Mouse (Mus musculus): Measurements from ENCODE around the gene Tmc3. TPM values are rescaled to one million over a fixed set of nuclear protein-coding genes. Genes with fewer than 3 reads are reported as not detected.
A peak's percentile ranks its signal among the peaks of the same experiment; 100 is the strongest.

Gene Tmc3
- polyA plus RNA-seq, 1 experiment from 2014 or later: 0.13 TPM

- no peak overlapping the region for H3K4me2 ChIP-seq
- H3K9me3 ChIP-seq (ENCODE audit: low read depth, low read length): no peaks in the 10 kb centered on the region
- H3K9ac ChIP-seq: no peak overlapping the region
- ATAC-seq (ENCODE audit: insufficient read depth) (no peak), DNase-seq (no peak)
- WGBS: 65% methylated on average over 5 of the region's 5 CpGs
- H3K36me3 ChIP-seq (ENCODE audit: insufficient read depth): no peaks in the 10 kb centered on the region
- H3K4me3 ChIP-seq (ENCODE audit: low read depth, low read length): no peak overlapping the region
- no peaks in the 10 kb centered on the region for H3K27me3 ChIP-seq (ENCODE audit: insufficient read depth, low read length)
- no peak overlapping the region for H3K27ac ChIP-seq (ENCODE audit: low read depth)
- no peak for TF ChIP-seq CTCF (IDR thresholded peaks at IDR 0.05; ENCODE audit: low read depth)
- H3K4me1 ChIP-seq (ENCODE audit: insufficient read depth): no peaks in the 10 kb centered on the region
These were observed 83.4 kb downstream of the Tmc3 start for GRCm38 (mm10) chr7:83667936-83668645.

- Histone ChIP-seq H3K9me3 (ENCODE audit: low read depth, low read length) (no peaks in the 10 kb centered on the region), H3K4me2 (no peak overlapping the region), H3K4me1 (ENCODE audit: insufficient read depth) (no peaks in the 10 kb centered on the region), H3K27me3 (ENCODE audit: insufficient read depth, low read length) (no peaks in the 10 kb centered on the region), H3K4me3 (ENCODE audit: low read depth, low read length) (no peak overlapping the region), H3K9ac (no peak overlapping the region), H3K27ac (ENCODE audit: low read depth) (no peak overlapping the region), H3K36me3 (ENCODE audit: insufficient read depth) (no peaks in the 10 kb centered on the region)
- peak; percentile 85 for DNase-seq
- 0% methylated on average over 1 of the region's 1 CpGs for WGBS
- TF ChIP-seq CTCF (IDR thresholded peaks at IDR 0.05; ENCODE audit: low read depth): peak; percentile 84
- ATAC-seq (ENCODE audit: insufficient read depth): peak; percentile 35; the same call in 1 of the 2 replicates
These were observed 84.0 kb downstream of the Tmc3 start for GRCm38 (mm10) chr7:83668724-83669123.

GRCm38 (mm10) chr7:83671573-83671972, 86.8 kb downstream of the Tmc3 start:
- Histone ChIP-seq H3K9me3 (ENCODE audit: low read depth, low read length) (no peaks in the 10 kb centered on the region), H3K27me3 (ENCODE audit: insufficient read depth, low read length) (no peaks in the 10 kb centered on the region), H3K36me3 (ENCODE audit: insufficient read depth) (no peaks in the 10 kb centered on the region), H3K27ac (ENCODE audit: low read depth) (no peak overlapping the region), H3K4me3 (ENCODE audit: low read depth, low read length) (no peak overlapping the region), H3K4me2 (no peak overlapping the region), H3K9ac (no peak overlapping the region), H3K4me1 (ENCODE audit: insufficient read depth) (no peaks in the 10 kb centered on the region)
- TF ChIP-seq CTCF (IDR thresholded peaks at IDR 0.05; ENCODE audit: low read depth): no peak
- ATAC-seq (ENCODE audit: insufficient read depth): no peak
- DNase-seq: no peak
- WGBS: 85% methylated on average over 6 of the region's 6 CpGs

Other genes with a start within 250 kb of the Tmc3 start
- gene Stard5, start 47.0 kb downstream of the Tmc3 start, polyA plus RNA-seq (2014; fragmentation: Nextera tagmentation; extraction: Ambion mirVana): 13.3 and 14.1 TPM in 2 replicates
- gene Il16, start 160.8 kb downstream of the Tmc3 start, polyA plus RNA-seq (2014; fragmentation: Nextera tagmentation; extraction: Ambion mirVana): 2.3 and 2.8 TPM in 2 replicates
- gene Cfap161, start 210.0 kb downstream of the Tmc3 start, polyA plus RNA-seq (2014; fragmentation: Nextera tagmentation; extraction: Ambion mirVana): 0.13 and 0.22 TPM in 2 replicates